Mouse (Mus musculus): ENCODE data around the gene Ppp2r5b.

DNA sequence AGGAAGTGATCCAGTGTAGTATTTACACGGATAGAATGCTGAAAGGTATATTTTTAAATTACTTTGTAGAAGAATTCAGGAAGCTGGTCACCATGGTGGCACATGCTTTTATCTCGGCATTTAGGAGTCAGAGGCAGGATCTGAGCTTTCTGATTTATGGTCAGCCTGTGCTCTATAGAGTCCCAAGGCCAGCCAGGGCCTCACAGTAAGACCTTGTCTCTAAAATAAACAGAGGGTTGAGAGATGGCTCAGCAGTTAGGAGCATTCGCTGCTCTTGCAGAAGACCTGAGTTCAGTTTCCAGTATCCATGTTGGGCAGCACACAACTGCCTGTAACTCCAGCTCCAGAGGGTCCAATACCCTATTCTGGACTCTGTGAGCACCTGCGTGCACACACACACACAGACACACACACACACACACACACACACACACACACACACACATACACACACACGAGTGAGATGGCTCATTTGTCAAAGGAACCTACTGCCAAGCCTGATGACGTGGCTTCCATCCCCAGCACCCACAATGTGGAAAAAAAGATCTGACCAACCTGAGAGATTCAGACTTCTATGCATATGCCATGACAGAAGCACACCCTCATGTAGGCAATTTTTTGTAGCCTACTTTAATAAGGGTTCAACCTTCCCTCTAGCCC, 19.5 kb downstream of the Ppp2r5b start:
- TF ChIP-seq CTCF (IDR thresholded peaks at IDR 0.05; ENCODE audit: low read depth), result no peak
- TF ChIP-seq EP300 (optimal IDR thresholded peaks at IDR 0.05), result no peak

All from stomach, postnatal 0 days (tissue).